Mouse (Mus musculus) brain, embryonic 14.5 days (tissue): Measurements from ENCODE around the gene Creb5.

ENCODE experiments used
- CTCF ChIP-seq: fragments of 200-500 bp; IDR thresholded peaks from 2 replicates; pipeline ENCODE4 v1.5.1; 2012; ENCODE audit warnings: inconsistent platforms, mild to moderate bottlenecking, moderate library complexity, borderline replicate concordance; ENCODE audit not compliant: insufficient read depth, insufficient read length; ENCODE audit errors: extremely low read depth
- POLR2A ChIP-seq: fragments of 200-500 bp; IDR thresholded peaks from 2 replicates; pipeline ENCODE4 v1.6.1; 2012; ENCODE audit warnings: mild to moderate bottlenecking, inconsistent platforms, borderline replicate concordance; ENCODE audit not compliant: poor library complexity, insufficient read depth, insufficient read length, severe bottlenecking; ENCODE audit errors: extremely low read depth

DNA sequence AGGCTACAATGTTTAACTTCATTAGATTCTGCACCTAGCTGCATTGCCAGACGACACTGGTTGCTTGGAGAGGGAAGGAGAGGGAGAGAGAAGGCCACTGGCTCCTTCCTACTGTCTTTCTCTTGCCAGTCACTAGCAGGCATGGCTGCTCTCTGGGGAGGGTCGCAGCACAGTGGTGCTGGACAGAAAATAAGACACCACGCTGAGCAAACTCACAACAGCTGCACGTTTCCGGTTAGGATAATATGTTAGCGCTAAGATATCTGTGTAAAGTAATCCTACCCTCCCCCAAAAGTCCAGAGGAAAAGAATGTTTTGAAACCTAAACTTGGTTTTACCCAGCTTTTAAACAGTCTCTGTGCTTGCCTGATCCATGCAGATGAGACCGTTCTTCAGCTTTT, 107.0 kb downstream of the Creb5 start:
- TF ChIP-seq CTCF (no peak), POLR2A (no peak)
